Mouse (Mus musculus): Measurements from ENCODE around the gene Sumo3.

- TF ChIP-seq CTCF (IDR thresholded peaks at IDR 0.05; ENCODE audit: low read depth) (no peak), EP300 (IDR thresholded peaks at IDR 0.05; ENCODE audit: low read depth) (no peak)
Observed at GRCm38 (mm10) chr10:77591546-77591945, 14.4 kb upstream of the Sumo3 start.
